Mouse (Mus musculus): ENCODE results near the gene Mgam. TPM values are rescaled to one million over a fixed set of nuclear protein-coding genes. Genes with fewer than 3 reads are reported as not detected.
"Not testable (repeated sequence)": the region's sequence is repeated elsewhere in the genome, so short reads cannot be mapped to it uniquely, and the experiment has no call there.

Mgam gene
- total RNA-seq, 2 experiments from 2014 or later, result 0.18 to 0.28 TPM

DNA sequence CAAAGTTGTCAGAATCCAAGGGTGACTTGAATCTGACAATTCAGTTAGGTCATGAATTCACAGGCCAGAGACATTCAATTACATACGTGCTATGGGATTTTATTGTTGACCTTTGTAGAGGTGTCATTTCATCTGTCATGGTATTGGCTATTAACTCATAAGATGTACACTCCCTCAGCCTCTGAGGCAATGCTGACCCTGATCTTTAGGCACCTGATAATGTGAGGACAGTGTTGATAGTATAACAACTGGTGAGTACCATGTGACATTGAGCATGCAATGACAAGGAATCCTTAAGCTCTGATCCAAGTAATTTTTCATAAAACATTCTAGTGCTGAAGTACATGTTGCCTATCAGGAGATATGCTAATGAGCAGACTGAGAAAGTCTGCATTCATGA lies 87.1 kb downstream of the Mgam start:
- no peak for DNase-seq
- intact Hi-C loops (cut with DNase I), result no loop called here

DNA sequence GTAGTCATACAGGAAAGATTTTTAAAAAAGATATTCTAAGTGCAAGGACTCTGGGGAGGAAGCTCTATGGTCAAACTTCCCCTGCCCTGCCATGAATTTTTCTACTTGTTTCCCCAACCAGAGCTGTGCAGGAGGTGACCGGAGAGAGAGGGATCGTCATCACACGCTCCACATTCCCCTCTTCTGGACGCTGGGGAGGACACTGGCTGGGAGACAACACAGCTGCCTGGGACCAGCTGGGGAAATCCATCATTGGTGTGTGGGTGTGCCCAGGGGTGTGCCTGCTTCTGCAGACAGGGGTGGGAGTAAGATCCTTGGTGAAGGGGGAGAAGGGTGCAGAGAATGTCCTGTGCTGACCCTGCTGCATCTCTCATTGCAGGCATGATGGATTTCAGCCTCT lies 99.9 kb downstream of the Mgam start:
- DNase-seq; intact Hi-C loops (cut with DNase I): not testable (repeated sequence)

DNA sequence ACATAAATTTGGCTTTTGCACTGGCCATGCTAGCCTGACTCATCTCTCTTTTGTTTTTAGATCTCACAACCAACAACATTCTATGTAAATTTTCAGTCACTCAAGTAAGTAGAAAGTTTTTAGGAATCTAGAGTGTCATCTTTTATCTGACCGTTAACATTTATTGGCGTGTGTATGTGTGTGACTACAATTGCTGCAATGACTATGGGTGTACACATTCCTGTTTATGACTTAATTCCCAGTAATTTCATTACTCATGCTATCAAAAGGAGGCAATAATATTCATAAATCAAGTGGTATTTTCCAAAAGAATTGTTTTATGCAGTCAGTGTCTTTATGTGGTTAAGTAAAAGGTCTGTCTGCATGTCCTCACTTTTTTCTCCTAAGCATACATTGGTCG lies 110.9 kb downstream of the Mgam start:
- intact Hi-C loops (cut with DNase I), result no loop called here

DNA sequence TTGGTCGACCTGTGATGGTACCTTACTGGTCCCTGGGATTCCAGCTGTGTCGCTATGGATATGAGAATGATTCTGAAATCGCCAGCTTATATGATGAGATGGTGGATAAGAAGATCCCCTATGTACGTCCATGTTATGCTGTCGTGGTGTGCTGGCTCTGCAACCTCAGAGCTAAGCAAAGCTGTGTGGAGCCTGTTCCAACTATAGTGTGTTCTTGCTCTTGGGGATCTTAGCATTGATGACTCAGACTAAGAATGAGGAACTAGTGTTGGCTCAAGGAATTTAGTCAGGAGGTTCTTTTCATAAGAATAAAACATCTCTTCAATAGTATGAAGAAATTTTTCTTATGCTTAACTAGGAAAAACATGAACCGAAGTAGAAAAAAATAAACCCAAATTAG lies 120.4 kb downstream of the Mgam start:
- DNase-seq; intact Hi-C loops (cut with DNase I): not testable (repeated sequence)

More for the DNA sequence above, 110.9 kb downstream of the Mgam start:
- no peak for DNase-seq

DNA sequence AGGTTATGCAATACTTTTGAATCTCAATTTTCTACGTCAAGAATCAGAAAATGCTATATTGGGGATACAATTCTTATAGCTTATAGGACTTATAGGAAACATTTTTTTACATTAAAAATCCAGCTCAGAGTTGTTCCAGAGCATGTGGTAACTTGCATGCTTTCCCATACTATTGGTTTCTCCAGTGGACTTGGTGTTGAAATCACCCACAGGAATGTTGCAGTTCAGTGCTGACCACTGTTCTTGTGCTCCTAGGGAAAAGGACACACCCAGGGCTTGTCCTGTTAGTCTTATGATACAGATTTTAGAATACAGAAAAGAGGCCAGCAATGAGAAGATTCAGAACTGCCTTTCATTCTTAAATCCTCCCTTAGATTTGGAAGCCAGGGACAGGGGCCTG lies 127.3 kb downstream of the Mgam start:
- no peak for DNase-seq
- intact Hi-C loops (cut with DNase I), result no loop called here

DNA sequence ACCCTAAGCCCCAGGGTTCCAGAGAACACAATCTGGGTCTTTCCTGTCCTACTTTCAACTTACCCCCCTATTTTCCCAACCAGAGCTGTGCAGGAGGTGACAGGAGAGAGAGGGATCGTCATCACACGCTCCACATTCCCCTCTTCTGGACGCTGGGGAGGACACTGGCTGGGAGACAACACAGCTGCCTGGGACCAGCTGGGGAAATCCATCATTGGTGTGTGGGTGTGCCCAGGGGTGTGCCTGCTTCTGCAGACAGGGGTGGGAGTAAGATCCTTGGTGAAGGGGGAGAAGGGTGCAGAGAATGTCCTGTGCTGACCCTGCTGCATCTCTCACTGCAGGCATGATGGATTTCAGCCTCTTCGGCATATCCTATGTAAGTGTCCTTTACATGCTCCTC lies 128.7 kb downstream of the Mgam start:
- intact Hi-C loops (cut with DNase I); DNase-seq: not testable (repeated sequence)

DNA sequence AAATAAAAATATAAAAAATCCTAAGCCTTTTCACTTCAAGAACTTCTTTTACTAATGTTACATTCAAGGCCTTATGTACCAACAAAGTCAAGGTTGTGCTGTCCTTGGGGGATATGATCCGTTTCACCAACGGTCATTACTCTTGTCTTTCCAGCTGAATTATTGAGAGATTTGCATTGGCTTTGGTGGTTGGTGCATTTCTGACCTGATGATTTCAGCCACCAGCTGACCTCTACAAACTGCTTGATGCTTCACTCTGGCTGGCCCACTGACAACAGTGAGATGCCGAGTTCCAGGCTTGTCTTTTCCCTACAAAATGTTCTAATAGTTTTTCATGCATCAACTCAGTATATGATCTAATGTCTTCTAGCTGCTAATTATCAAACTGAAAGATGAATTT lies 146.0 kb downstream of the Mgam start:
- DNase-seq, result no peak
- intact Hi-C loops (cut with DNase I), result no loop called here

DNA sequence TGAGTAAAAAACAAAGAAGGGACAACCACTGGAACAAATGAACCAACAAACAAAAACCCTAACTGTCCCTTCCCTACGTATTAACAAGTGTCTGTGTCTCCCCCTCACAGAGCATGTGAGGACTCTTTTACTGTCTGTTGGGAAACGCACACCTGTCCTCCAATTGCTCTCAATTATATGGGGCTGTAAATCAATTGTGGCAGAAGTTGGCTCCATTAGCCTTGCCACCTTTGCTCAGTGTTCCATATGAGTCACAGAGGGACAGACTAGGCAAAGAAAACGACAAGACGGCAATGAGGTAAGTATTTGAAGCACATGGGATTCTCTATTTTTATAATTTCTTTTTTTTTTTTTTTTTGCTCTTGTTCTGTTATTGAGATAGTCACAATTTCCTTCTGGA lies 149.8 kb downstream of the Mgam start:
- DNase-seq, result no peak
- intact Hi-C loops (cut with DNase I), result no loop called here

DNA sequence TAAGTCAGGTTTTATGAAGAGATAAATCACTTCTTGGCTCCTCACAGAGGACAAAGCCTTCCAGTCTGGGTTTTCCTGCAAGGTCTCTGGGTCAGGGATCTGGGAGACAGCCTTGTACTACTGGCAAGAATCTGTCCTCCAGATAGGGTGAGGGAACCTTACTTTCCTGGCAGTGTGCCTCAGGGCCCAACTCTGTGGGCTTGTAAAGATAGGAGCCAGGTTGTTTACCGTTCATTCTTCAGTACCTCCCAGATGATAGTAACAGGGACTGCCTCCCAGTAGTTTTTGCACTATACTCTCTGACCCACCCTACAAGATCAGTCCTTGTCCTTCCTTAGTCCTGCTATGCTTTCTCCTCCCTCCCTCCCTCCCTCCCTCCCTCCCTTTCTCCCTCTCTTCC lies 155.0 kb downstream of the Mgam start:
- intact Hi-C loops (cut with DNase I), result no loop called here
- DNase-seq, result no peak

DNA sequence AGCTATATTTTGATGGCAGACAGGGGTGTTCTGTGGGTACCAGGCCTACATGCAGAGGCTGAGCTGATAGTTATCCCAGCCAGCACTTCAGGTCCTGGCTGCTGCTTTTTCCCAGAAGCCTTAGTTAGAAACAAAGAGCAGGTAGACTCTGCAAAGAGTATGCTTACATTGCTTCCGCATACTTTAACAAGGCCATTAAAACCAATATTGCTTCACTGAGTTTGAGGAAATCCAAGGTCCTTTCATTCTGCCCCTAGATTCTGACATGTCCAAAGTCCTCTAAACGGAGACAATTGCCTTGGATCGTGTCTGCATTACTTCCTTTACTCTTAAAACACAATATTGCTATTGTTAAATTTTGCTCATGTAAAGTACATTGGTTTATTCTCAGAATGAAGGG lies 155.7 kb downstream of the Mgam start:
- no peak for DNase-seq

DNA sequence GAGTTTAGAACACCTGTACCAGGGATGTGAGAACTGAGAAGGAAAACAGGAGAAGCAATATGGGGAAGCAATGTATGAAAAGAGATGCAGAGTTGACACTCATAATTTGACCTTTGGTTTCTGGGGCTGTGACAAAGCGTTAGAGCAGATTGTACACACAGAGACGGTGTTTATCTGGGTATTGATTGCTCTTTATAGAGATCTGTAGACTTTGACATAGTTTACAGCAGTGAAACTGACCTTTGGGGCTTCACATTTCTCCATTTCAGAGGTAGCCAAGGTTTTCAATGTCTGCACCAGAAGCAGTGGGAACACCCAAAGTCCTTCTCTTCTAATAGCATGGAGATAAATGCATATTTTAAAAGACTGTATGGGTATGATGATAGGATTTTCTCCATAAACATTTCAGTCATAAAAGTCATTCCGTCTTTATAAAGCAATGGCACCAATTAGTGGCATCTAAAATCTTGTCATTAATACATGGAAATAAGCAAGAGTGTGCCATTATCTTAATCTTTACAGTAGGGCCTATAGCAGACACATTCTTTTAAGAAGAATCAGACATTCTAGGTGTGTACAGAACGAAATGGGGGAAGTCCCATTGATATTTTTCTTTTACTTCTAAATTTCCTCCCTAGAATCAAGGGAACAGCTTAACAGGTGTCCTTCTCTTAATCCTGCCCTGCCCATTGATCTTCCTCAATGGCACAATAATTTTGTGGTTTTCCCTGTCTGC lies 166.6 kb downstream of the Mgam start:
- no peak for DNase-seq
- intact Hi-C loops (cut with DNase I), result no loop called here

More for the DNA sequence above, 155.7 kb downstream of the Mgam start:
- intact Hi-C loops (cut with DNase I), result no loop called here

DNA sequence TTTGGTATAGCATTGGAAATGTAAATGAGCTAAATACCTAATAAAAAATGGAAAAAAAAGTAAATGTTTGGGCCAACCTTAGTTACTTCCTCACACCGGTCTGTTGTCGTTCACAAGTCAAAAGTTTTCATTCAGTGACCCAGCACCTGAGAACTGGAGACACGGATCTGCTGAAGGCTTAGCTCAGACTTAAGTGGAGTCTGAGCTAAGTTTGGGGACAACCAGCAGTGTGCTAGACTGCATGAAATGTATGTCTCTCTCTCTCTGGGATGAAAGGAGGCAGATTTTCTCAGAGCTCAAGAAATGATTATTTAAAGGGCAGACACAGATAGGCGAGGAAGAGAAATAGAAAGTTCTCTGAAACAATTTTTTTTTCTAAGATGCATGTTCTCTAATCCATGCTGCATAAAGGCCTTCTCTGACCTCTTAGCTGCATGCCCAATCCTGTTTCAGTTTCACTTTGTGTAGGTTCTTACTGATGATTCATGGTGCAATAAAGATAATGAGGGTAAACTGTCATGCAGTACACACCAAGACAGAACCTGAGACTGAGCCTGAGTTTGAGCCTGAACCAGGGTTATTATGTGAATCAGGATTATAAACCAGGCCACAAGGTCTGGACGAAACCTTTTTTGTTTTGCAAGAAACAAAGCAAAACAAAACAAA lies 189.7 kb downstream of the Mgam start:
- DNase-seq, result no peak
- intact Hi-C loops (cut with DNase I), result no loop called here

Other genes with a start within 250 kb of the Mgam start
- gene E330009J07Rik, start 192.7 kb upstream of the Mgam start, total RNA-seq (2021), result 10 to 100 TPM; 26.5 to 27.7 TPM
- not detected for gene Wee2, start 189.7 kb upstream of the Mgam start, total RNA-seq (2021)
- gene Ssbp1, start 157.5 kb upstream of the Mgam start, total RNA-seq (2021), result 10 to 100 TPM; 38.1 to 38.2 TPM
- gene Tas2r137, start 137.6 kb upstream of the Mgam start, total RNA-seq (2021), result under 1 TPM; 0.34 to 0.36 TPM
- gene Tas2r108, start 135.3 kb upstream of the Mgam start, total RNA-seq (2021), result not detected
- not detected for gene Prss37, start 109.3 kb upstream of the Mgam start, total RNA-seq (2021)
- not detected for gene Olfr461, start 73.8 kb upstream of the Mgam start, total RNA-seq (2021)
- gene Olfr460, start 59.3 kb upstream of the Mgam start, total RNA-seq (2021), result not detected
- gene Clec5a, start 43.0 kb upstream of the Mgam start, total RNA-seq (2021), result under 1 TPM; 0.44 to 0.50 TPM
- not detected for gene Tas2r138, start 15.5 kb upstream of the Mgam start, total RNA-seq (2021)